Mouse (Mus musculus) heart, embryonic 10.5 days (tissue): Measurements from ENCODE around the gene Atp1a2. TPM values are rescaled to one million over a fixed set of nuclear protein-coding genes. Genes with fewer than 3 reads are reported as not detected.

Experiments used
- DNase-seq: peaks from one replicate; pipeline ENCODE4 v3.0.0-alpha.2; 2017; ENCODE audit warnings: low spot score
- H3K27ac ChIP-seq: fragments of 300-500 bp; sonication (generic); 2 replicates; pipeline ENCODE4 v1.5.1; 2016; ENCODE audit warnings: mild to moderate bottlenecking
- H3K27me3 ChIP-seq: fragments of 300-500 bp; sonication (generic); 2 replicates; pipeline ENCODE4 v1.6.1; 2016; ENCODE audit warnings: mild to moderate bottlenecking; ENCODE audit not compliant: poor library complexity, insufficient read depth, severe bottlenecking
- H3K36me3 ChIP-seq: fragments of 300-500 bp; sonication (generic); 2 replicates; pipeline ENCODE4 v1.6.1; 2016; ENCODE audit warnings: mild to moderate bottlenecking, moderate library complexity
- H3K4me1 ChIP-seq: fragments of 300-500 bp; sonication (generic); 2 replicates; pipeline ENCODE4 v1.6.1; 2016; ENCODE audit warnings: mild to moderate bottlenecking
- H3K4me3 ChIP-seq: fragments of 300-500 bp; sonication (generic); 2 replicates; pipeline ENCODE4 v1.5.1; 2016; ENCODE audit warnings: mild to moderate bottlenecking, moderate library complexity
- H3K9me3 ChIP-seq: fragments of 300-500 bp; sonication (generic); 2 replicates; pipeline ENCODE4 v1.6.1; 2016; ENCODE audit warnings: mild to moderate bottlenecking, moderate library complexity
- WGBS: fragments of 180-500 bp; shearing (Covaris S2); methylation state at CpG from one replicate; pipeline ENCODE4 v1.1.7; 2016; 5-methylcytosine and 5-hydroxymethylcytosine counted together
- polyA plus RNA-seq: library from polyadenylated mRNA; unstranded; fragments of >200 nt; fragmentation: Nextera tagmentation; extraction: Ambion mirVana; gene quantifications from 2 replicates; pipeline ENCODE4 v1.2.1, GENCODE M21; 2016

Atp1a2 gene
- polyA plus RNA-seq, 1 experiment from 2014 or later, result 8.7 TPM

- Histone ChIP-seq H3K4me1 (peaks cover 30% of the 10 kb centered on the region), H3K36me3 (peaks cover 31% of the 10 kb centered on the region), H3K9me3 (no peaks in the 10 kb centered on the region), H3K27ac (no peak overlapping the region), H3K4me3 (no peak overlapping the region), H3K27me3 (no peaks in the 10 kb centered on the region; the same call in 1 of the 2 replicates)
- WGBS, result 87% methylated on average over 11 of the region's 11 CpGs
- DNase-seq, result no peak
Observed at GRCm38 (mm10) chr1:172293449-172293848, 4.4 kb downstream of the Atp1a2 start.

GRCm38 (mm10) chr1:172292880-172293279 is 5.0 kb downstream of the Atp1a2 start:
- WGBS, result 90% methylated on average over 2 of the region's 2 CpGs
- no peak for DNase-seq
- no peaks in the 10 kb centered on the region; the same call in 1 of the 2 replicates for H3K27me3 ChIP-seq
- no peaks in the 10 kb centered on the region for H3K9me3 ChIP-seq
- H3K4me3 ChIP-seq, result no peak overlapping the region
- H3K36me3 ChIP-seq, result peaks cover 31% of the 10 kb centered on the region
- H3K4me1 ChIP-seq, result peaks cover 24% of the 10 kb centered on the region
- H3K27ac ChIP-seq, result no peak overlapping the region

DNA sequence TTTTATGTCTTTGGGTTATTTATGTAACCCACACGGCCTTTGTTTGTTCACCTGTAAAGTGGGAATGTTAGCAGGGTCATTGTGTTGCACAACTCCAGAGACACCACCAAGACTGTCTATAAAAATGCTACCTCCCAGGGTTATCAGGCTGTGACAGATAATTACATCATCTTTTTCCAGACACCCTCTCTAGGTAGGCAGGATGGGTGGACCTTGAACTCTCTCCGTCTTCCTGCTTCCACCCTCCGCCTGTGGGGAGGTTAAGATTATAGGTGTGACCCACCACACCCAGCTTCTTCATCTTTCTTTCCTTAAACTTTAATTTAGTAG is 8.3 kb downstream of the Atp1a2 start:
- Histone ChIP-seq H3K36me3 (peaks cover 56% of the 10 kb centered on the region), H3K27ac (no peak overlapping the region), H3K27me3 (peaks cover 2% of the 10 kb centered on the region; the same call in 1 of the 2 replicates), H3K4me3 (no peak overlapping the region), H3K4me1 (no peaks in the 10 kb centered on the region), H3K9me3 (no peaks in the 10 kb centered on the region)
- 67% methylated on average over 3 of the region's 3 CpGs for WGBS
- no peak for DNase-seq

DNA sequence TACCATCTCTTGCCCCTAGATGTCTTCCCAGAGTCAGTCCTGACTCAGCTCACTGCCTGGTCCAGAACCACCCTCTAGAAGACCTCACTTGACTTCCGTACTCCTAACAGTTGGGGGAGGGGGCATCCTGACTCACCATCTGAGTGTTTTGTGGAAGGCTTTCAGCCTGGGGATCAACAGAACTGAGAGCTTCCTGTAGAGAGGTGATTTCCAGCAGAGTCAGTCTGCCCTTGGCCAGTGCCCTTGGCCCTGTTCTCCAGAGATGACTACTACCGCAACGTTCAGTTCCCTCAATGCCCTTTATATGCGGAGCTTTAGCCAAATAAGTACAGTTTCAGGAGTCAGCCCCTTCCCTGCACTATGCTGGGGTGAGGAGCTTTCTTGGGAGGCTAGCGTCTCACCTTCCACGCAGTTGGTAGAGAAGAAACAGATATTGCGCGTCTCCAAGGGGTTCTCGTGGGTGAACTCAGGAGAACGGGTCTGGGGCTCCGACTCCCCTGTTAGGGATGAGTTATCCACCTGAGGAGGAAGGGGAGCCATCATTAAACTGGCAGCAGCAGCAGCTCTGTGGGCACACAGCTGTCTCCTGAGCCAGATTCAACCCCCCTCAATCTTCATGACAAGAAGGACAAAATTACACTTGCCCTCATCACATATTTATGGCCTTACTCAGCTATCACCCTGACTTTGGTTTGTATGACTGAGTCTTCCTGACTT is 8.8 kb downstream of the Atp1a2 start:
- 89% methylated on average over 11 of the region's 11 CpGs for WGBS
- DNase-seq, result no peak
- H3K9me3 ChIP-seq, result no peaks in the 10 kb centered on the region
- H3K27ac ChIP-seq, result no peak overlapping the region
- peaks cover 6% of the 10 kb centered on the region; the same call in 1 of the 2 replicates for H3K27me3 ChIP-seq
- no peak overlapping the region for H3K4me3 ChIP-seq
- no peaks in the 10 kb centered on the region for H3K4me1 ChIP-seq
- H3K36me3 ChIP-seq, result peaks cover 61% of the 10 kb centered on the region

- Histone ChIP-seq H3K4me3 (no peak overlapping the region), H3K27me3 (peaks cover 6% of the 10 kb centered on the region; the same call in 1 of the 2 replicates), H3K4me1 (no peaks in the 10 kb centered on the region), H3K9me3 (no peaks in the 10 kb centered on the region), H3K36me3 (peaks cover 62% of the 10 kb centered on the region), H3K27ac (no peak overlapping the region)
- WGBS, result 83% methylated on average over 5 of the region's 5 CpGs
- DNase-seq, result no peak
Observed at GRCm38 (mm10) chr1:172286740-172287139, 11.1 kb downstream of the Atp1a2 start.

DNA sequence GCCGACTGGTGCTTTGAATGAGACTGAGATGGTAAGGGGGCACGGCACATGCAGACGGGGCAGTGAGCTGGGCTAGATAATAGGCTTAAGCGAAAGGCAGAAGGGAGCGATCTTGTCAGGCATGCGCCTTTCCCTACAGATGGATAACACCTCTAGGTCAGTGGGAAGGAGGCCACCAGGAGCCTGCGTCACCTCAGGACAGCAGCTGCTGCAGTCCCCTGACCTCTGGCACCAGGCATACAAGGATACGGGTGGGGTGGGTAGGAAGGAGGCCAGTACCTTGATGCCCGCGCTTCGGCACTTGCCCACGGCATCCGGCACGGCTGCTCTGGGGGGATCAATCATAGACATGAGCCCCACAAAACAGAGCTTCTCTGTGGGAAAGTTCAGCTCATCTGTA is 13.6 kb downstream of the Atp1a2 start:
- Histone ChIP-seq H3K27ac (no peak overlapping the region), H3K4me1 (0 out of 2 replicates have a peak, but pooled peaks cover 7% of the 10 kb centered on the region), H3K36me3 (peaks cover 48% of the 10 kb centered on the region), H3K4me3 (no peak overlapping the region), H3K27me3 (peaks cover 6% of the 10 kb centered on the region; the same call in 1 of the 2 replicates), H3K9me3 (no peaks in the 10 kb centered on the region)
- 80% methylated on average over 14 of the region's 14 CpGs for WGBS
- no peak for DNase-seq

DNA sequence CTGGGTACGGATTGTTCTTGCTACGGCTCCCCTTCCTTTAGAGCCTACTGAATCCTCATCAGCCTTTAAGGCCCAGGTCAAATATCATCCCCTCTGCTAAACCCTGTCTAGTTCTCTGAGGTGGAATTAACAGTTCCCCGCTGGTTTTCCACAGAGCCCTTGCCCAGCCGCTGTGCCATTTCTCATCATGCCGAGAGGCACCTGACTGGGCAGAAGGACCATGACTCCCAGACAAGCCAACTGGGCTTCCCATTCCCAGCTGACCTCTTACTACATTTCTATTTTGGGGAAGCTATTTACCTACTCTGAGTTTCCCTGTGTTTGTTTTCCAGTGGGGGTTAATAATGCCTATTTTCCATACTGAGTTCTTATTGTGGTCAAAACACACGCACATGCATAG is 14.8 kb downstream of the Atp1a2 start:
- H3K4me3 ChIP-seq, result no peak overlapping the region
- H3K9me3 ChIP-seq, result no peaks in the 10 kb centered on the region
- WGBS, result 90% methylated on average over 6 of the region's 6 CpGs
- no peak overlapping the region for H3K27ac ChIP-seq
- peaks cover 16% of the 10 kb centered on the region; the same call in 1 of the 2 replicates for H3K4me1 ChIP-seq
- peaks cover 6% of the 10 kb centered on the region; the same call in 1 of the 2 replicates for H3K27me3 ChIP-seq
- no peak for DNase-seq
- peaks cover 43% of the 10 kb centered on the region for H3K36me3 ChIP-seq

- WGBS, result 85% methylated on average over 10 of the region's 10 CpGs
- Histone ChIP-seq H3K4me3 (no peak overlapping the region), H3K9me3 (no peaks in the 10 kb centered on the region), H3K4me1 (peaks cover 16% of the 10 kb centered on the region; the same call in 1 of the 2 replicates), H3K27ac (no peak overlapping the region), H3K36me3 (peaks cover 45% of the 10 kb centered on the region), H3K27me3 (peaks cover 6% of the 10 kb centered on the region; the same call in 1 of the 2 replicates)
- DNase-seq, result no peak
Observed at GRCm38 (mm10) chr1:172281522-172282254, 16.2 kb downstream of the Atp1a2 start.

- peaks cover 6% of the 10 kb centered on the region; the same call in 1 of the 2 replicates for H3K27me3 ChIP-seq
- peaks cover 16% of the 10 kb centered on the region; the same call in 1 of the 2 replicates for H3K4me1 ChIP-seq
- no peak overlapping the region for H3K4me3 ChIP-seq
- WGBS, result 73% methylated on average over 16 of the region's 16 CpGs
- peaks cover 27% of the 10 kb centered on the region; the same call in 1 of the 2 replicates for H3K36me3 ChIP-seq
- no peak overlapping the region for H3K27ac ChIP-seq
- no peaks in the 10 kb centered on the region for H3K9me3 ChIP-seq
- no peak for DNase-seq
Observed at GRCm38 (mm10) chr1:172279768-172280509, 17.9 kb downstream of the Atp1a2 start.

GRCm38 (mm10) chr1:172278328-172278727 is 19.5 kb downstream of the Atp1a2 start:
- H3K27ac ChIP-seq, result no peak overlapping the region
- H3K36me3 ChIP-seq, result peaks cover 15% of the 10 kb centered on the region; the same call in 1 of the 2 replicates
- WGBS, result 86% methylated on average over 13 of the region's 13 CpGs
- H3K9me3 ChIP-seq, result no peaks in the 10 kb centered on the region
- H3K27me3 ChIP-seq, result no peaks in the 10 kb centered on the region
- H3K4me1 ChIP-seq, result peaks cover 26% of the 10 kb centered on the region
- no peak overlapping the region for H3K4me3 ChIP-seq
- no peak for DNase-seq

- DNase-seq, result no peak
- Histone ChIP-seq H3K36me3 (peaks cover 15% of the 10 kb centered on the region; the same call in 1 of the 2 replicates), H3K4me1 (peaks cover 26% of the 10 kb centered on the region), H3K27me3 (no peaks in the 10 kb centered on the region), H3K27ac (no peak overlapping the region), H3K9me3 (no peaks in the 10 kb centered on the region), H3K4me3 (no peak overlapping the region)
- WGBS, result 55% methylated on average over 3 of the region's 3 CpGs
Observed at GRCm38 (mm10) chr1:172277172-172277571, 20.7 kb downstream of the Atp1a2 start.

GRCm38 (mm10) chr1:172274547-172274946 is 23.3 kb downstream of the Atp1a2 start:
- H3K4me1 ChIP-seq, result peaks cover 19% of the 10 kb centered on the region
- no peaks in the 10 kb centered on the region for H3K9me3 ChIP-seq
- H3K36me3 ChIP-seq, result peaks cover 8% of the 10 kb centered on the region; the same call in 1 of the 2 replicates
- H3K27ac ChIP-seq, result 0 out of 2 replicates have a peak overlapping the region, but pooled peaks have one; percentile 47
- H3K4me3 ChIP-seq, result no peak overlapping the region
- WGBS, result 52% methylated on average over 5 of the region's 5 CpGs
- DNase-seq, result no peak
- H3K27me3 ChIP-seq, result no peaks in the 10 kb centered on the region
